ENCODE assay signal across 26 mouse cellular contexts in genomic region chr11:65110058-65110457, GRCm38 (mm10). TPM values are rescaled to one million over a fixed set of nuclear protein-coding genes. Genes with fewer than 3 reads are reported as not detected.
A peak's percentile ranks its signal among the peaks of the same experiment; 100 is the strongest.
DNase-seq lines count a peak whose midpoint lies in the region; ATAC-seq and TF ChIP-seq lines count a peak whose summit lies in the region.
"Had no signal": no experiment of that assay in that cellular context is flagged by ENCODE, and none has a peak within 500 bp of the region (broad histone marks: within the 10 kb centered on the region; RNA-seq: fewer than 3 reads in every experiment).

No protein-coding gene starts in this region.

- in situ Hi-C loops in ES-E14 (cut with MboI; ENCODE audit: low sequenced_read_pairs in 2 of 2, unreplicated experiment in 2 of 2), result no loop called here

- H3K4me1 ChIP-seq in heart, embryonic 13.5 days, result peaks cover 49% of the 10 kb centered on the region
- peaks cover 13 to 22% of the 10 kb centered on the region in 2 experiments for H3K4me1 ChIP-seq in ES-E14 (ENCODE audit: control insufficient read depth in 2 of 2, insufficient read depth in 2 of 2, low read length in 2 of 2, poor library complexity in 1 of 2)
- H3K4me1 ChIP-seq in midbrain, embryonic 16.5 days (ENCODE audit: control insufficient read depth, insufficient read depth, low read length), result peaks cover 15% of the 10 kb centered on the region

- H3K27me3 ChIP-seq in heart, embryonic 13.5 days (replicated peaks), result no peaks in the 10 kb centered on the region
- H3K27me3 ChIP-seq in midbrain, embryonic 16.5 days (ENCODE audit: control insufficient read depth, insufficient read depth, low read depth, low read length), result no peaks in the 10 kb centered on the region
- H3K27me3 ChIP-seq: hindbrain, embryonic 15.5 days; neural tube, embryonic 12.5 days had no signal

- no peaks in the 10 kb centered on the region for H3K9me3 ChIP-seq in heart, embryonic 13.5 days
- no peaks in the 10 kb centered on the region for H3K9me3 ChIP-seq in ES-E14 (ENCODE audit: control insufficient read depth, insufficient read depth, low read depth, low read length)
- H3K9me3 ChIP-seq in midbrain, embryonic 16.5 days (replicated peaks; ENCODE audit: control insufficient read depth, low read length, poor library complexity, severe bottlenecking), result no peaks in the 10 kb centered on the region
- H3K9me3 ChIP-seq: embryonic facial prominence, embryonic 10.5 days; forebrain, embryonic 10.5 days; hindbrain, embryonic 15.5 days; neural tube, embryonic 12.5 days had no signal

- H3K9ac ChIP-seq in heart, embryonic 13.5 days, result 0 out of 2 replicates have a peak overlapping the region, but pooled peaks have one; percentile 24
- no peak overlapping the region for H3K9ac ChIP-seq in ES-E14 (ENCODE audit: insufficient read depth, low read depth, low read length, poor library complexity, severe bottlenecking)
- H3K9ac ChIP-seq in midbrain, embryonic 16.5 days (ENCODE audit: low read depth, low read length), result no peak overlapping the region
- H3K9ac ChIP-seq: hindbrain, embryonic 15.5 days; neural tube, embryonic 12.5 days had no signal

- no peak for ATAC-seq in heart, embryonic 13.5 days (ENCODE audit: extremely low read depth, insufficient number of reproducible peaks, low FRiP score, low TSS enrichment)
- ATAC-seq in midbrain, embryonic 16.5 days, result no peak
- ATAC-seq: forebrain, embryonic 16.5 days had no signal

- no peak overlapping the region for H3K4me3 ChIP-seq in heart, embryonic 13.5 days
- H3K4me3 ChIP-seq in ES-E14 (ENCODE audit: insufficient read depth in 1 of 2, low read depth in 1 of 2, low read length in 2 of 2, poor library complexity in 1 of 2, severe bottlenecking in 1 of 2), result no peak overlapping the region
- no peak overlapping the region for H3K4me3 ChIP-seq in midbrain, embryonic 16.5 days (ENCODE audit: low read depth, low read length)
- H3K4me3 ChIP-seq: embryonic facial prominence, embryonic 10.5 days; forebrain, embryonic 10.5 days; hindbrain, embryonic 15.5 days; neural tube, embryonic 12.5 days had no signal

- no peaks in the 10 kb centered on the region for H3K36me3 ChIP-seq in heart, embryonic 13.5 days
- H3K36me3 ChIP-seq in ES-E14 (ENCODE audit: control insufficient read depth, insufficient read depth, low read length, poor library complexity, severe bottlenecking), result no peaks in the 10 kb centered on the region; the same call in 1 of the 2 replicates
- no peaks in the 10 kb centered on the region for H3K36me3 ChIP-seq in midbrain, embryonic 16.5 days (ENCODE audit: control insufficient read depth, insufficient read depth, low read length)
- H3K36me3 ChIP-seq: embryonic facial prominence, embryonic 10.5 days; forebrain, embryonic 10.5 days; hindbrain, embryonic 15.5 days; neural tube, embryonic 12.5 days had no signal

- 43% methylated on average over 10 of the region's 10 CpGs for WGBS in heart, embryonic 13.5 days
- WGBS in midbrain, embryonic 16.5 days, result 30% methylated on average over 10 of the region's 10 CpGs

- H3K27ac ChIP-seq in heart, embryonic 13.5 days (replicated peaks), result peak overlapping the region; percentile 48
- peak overlapping the region; percentile 61 for H3K27ac ChIP-seq in ES-E14 (ENCODE audit: insufficient read depth, low read depth, low read length, poor library complexity, severe bottlenecking)
- H3K27ac ChIP-seq in midbrain, embryonic 16.5 days (ENCODE audit: low read length), result peak overlapping the region; percentile 6; the same call in 1 of the 2 replicates
- H3K27ac ChIP-seq: embryonic facial prominence, embryonic 10.5 days; forebrain, embryonic 10.5 days; hindbrain, embryonic 15.5 days; kidney, postnatal 0 days; neural tube, embryonic 12.5 days had no signal

- no peak overlapping the region for H3K4me2 ChIP-seq in heart, embryonic 13.5 days
- H3K4me2 ChIP-seq in midbrain, embryonic 16.5 days (ENCODE audit: low read length), result no peak overlapping the region
- H3K4me2 ChIP-seq: hindbrain, embryonic 15.5 days; neural tube, embryonic 12.5 days had no signal

- DNase-seq in adrenal gland, adult 2 months, result peak; percentile 23
- DNase-seq in adrenal gland, postnatal 4 days (ENCODE audit: low spot score in 2 of 2), result no peak
- no peak for DNase-seq in heart, adult 8-10 months (ENCODE audit: low spot score)
- no peak for DNase-seq in ES-E14 (ENCODE audit: low read depth, low spot score)
- no peak for DNase-seq in cerebellum, adult 18-20 months
- DNase-seq in layer of hippocampus, postnatal 36 days, result no peak
- DNase-seq: cerebellum, postnatal 25 days; gastrocnemius, postnatal 36 days; kidney, adult 2 months; lung, postnatal 4 days; right cerebral cortex, postnatal 4 days; thymus, postnatal 25 days had no signal

TF ChIP-seq in ES-E14, 5 proteins besides CTCF, POLR2A, EP300 and RAD21:
- no peak for TF ChIP-seq ZC3H11A (IDR thresholded peaks at IDR 0.05; ENCODE audit: borderline replicate concordance, low read depth, low read length)
- TF ChIP-seq CHD2 (IDR thresholded peaks at IDR 0.05; ENCODE audit: low read depth, low read length), result no peak
- TF ChIP-seq ZNF384 (IDR thresholded peaks at IDR 0.05; ENCODE audit: low read depth, low read length), result no peak
- TF ChIP-seq MAFK (IDR thresholded peaks at IDR 0.05; ENCODE audit: insufficient read depth, low read depth, low read length), result no peak
- no peak for TF ChIP-seq HCFC1 (IDR thresholded peaks at IDR 0.05; ENCODE audit: borderline replicate concordance, insufficient read depth, low read length)
TF ChIP-seq in ES-E14: peak in this region for 0.

RNA-seq across cellular contexts. Expression of gene 1700086D15Rik, which starts 49.6 kb away (rescaled TPM):
- total RNA-seq in adrenal gland, adult 2 months (2021), result not detected
- not detected in 2 replicates for polyA plus RNA-seq in adrenal gland, adult 2 months (2012; rRNA removed)
- total RNA-seq in adrenal gland, postnatal 4 days (2021), result under 1 TPM; 0.68 to 0.81 TPM
- 0.13 and 0.18 TPM in 2 replicates for polyA plus RNA-seq in heart, embryonic 13.5 days (2015; fragmentation: Nextera tagmentation; extraction: Ambion mirVana)
- under 1 TPM in 2 of 4 experiments, not detected in 2; 0.24 to 0.72 TPM for total RNA-seq in heart, adult 8-10 months (2022)
- total RNA-seq in ES-E14 (2012; rRNA removed), result 1.1 and 1.7 TPM in 2 replicates
- 0.32 TPM in 1 of 2 replicates, not detected in the other for polyA plus RNA-seq in midbrain, embryonic 16.5 days (2015; fragmentation: Nextera tagmentation; extraction: Ambion mirVana)
- 1 to 10 TPM; 2.6 to 3.5 TPM for total RNA-seq in layer of hippocampus, postnatal 36 days (2021)
- total RNA-seq: megakaryocyte-erythroid progenitor cell, adult 5-6 weeks; MEL had no signal
- polyA plus RNA-seq: embryonic facial prominence, embryonic 10.5 days; forebrain, embryonic 10.5 days; forebrain, embryonic 16.5 days; hindbrain, embryonic 15.5 days; intestine, embryonic 14.5 days; kidney, postnatal 0 days; liver, adult 2 months; liver, embryonic 16.5 days; neural tube, embryonic 12.5 days; stomach, embryonic 14.5 days had no signal

RNA-seq across cellular contexts. Expression of gene Arhgap44, which starts 52.7 kb away (rescaled TPM):
- 10 to 100 TPM in 1 of 2 experiments, 1 to 10 TPM in 1; 6.8 to 15.5 TPM for total RNA-seq in adrenal gland, adult 2 months (2021)
- polyA plus RNA-seq in adrenal gland, adult 2 months (2012; rRNA removed), result 4.8 and 5.0 TPM in 2 replicates
- 10 to 100 TPM in 1 of 2 experiments, 1 to 10 TPM in 1; 9.5 to 11.0 TPM for total RNA-seq in adrenal gland, postnatal 4 days (2021)
- 10.2 and 11.8 TPM in 2 replicates for polyA plus RNA-seq in heart, embryonic 13.5 days (2015; fragmentation: Nextera tagmentation; extraction: Ambion mirVana)
- 10 to 100 TPM; 24.4 to 26.0 (median 25.2) TPM for total RNA-seq in heart, adult 8-10 months (2022)
- total RNA-seq in ES-E14 (2012; rRNA removed), result 8.8 and 9.5 TPM in 2 replicates
- 17.1 and 19.9 TPM in 2 replicates for polyA plus RNA-seq in midbrain, embryonic 16.5 days (2015; fragmentation: Nextera tagmentation; extraction: Ambion mirVana)
- 100 to 1,000 TPM; 111 to 114 TPM for total RNA-seq in layer of hippocampus, postnatal 36 days (2021)
- total RNA-seq: megakaryocyte-erythroid progenitor cell, adult 5-6 weeks; MEL had no signal

Comparison
In these comparisons a context has a peak if more than half of its experiments do, and no peak if none do; other contexts are left out.
1. H3K27ac ChIP-seq: peak in every context shown above with its lines; median percentile 61 in ES-E14; 48 in heart, embryonic 13.5 days; 6 in midbrain, embryonic 16.5 days.
2. RNA of gene Arhgap44, which starts 52.7 kb away (total RNA-seq): 111 to 114 TPM in layer of hippocampus, postnatal 36 days; 24.4 to 26.0 TPM in heart, adult 8-10 months, 6.8 to 15.5 TPM in adrenal gland, adult 2 months, 9.5 to 11.0 TPM in adrenal gland, postnatal 4 days and 8.8 to 9.5 TPM in ES-E14; every median in the first group is over 4 times any median in the second.